Mouse (Mus musculus): ENCODE results near the gene Sec24b. TPM values are rescaled to one million over a fixed set of nuclear protein-coding genes. Genes with fewer than 3 reads are reported as not detected.

Sec24b gene
- total and polyA plus RNA-seq, 3 experiments: 29.8 to 33.2 (median 30.8) TPM

DNA sequence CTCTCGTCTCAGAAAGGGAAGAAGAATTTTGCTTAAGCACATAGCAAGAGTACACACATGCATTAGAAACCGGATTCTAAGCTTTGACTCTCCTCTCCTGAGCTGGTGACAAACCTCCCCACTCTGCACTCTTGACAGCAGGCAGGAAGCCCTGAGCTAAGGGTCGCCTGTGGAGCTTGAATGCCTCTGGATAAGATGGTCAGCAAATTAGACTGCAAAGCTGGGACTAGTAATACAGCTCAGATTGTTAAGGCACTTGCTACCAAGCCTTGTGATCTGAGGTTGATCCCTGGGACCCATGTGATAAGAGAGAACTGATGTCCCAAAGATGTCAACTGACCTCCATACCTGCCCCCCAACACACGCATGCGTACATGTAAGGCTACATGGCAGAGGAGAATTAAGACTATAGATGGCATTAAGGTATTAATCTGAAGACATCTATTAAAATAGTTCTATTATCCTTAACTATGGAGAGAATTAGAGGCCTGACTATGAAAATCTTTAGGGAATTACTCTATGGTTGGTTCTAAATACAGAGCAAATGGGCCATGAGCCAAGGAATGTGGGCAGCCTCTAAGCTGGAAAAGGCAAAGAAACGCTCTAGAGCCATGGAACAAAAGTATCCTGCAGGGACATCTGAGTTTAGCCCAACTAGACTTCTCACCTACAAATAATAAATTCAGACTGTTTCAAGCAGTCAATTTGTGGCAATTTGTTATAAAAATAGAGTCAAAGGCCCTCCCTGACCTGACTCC lies 8.6 kb downstream of the Sec24b start:
- DNase-seq: no peak
- Histone ChIP-seq H3K79me2 (replicated peaks; ENCODE audit: control insufficient read depth, insufficient read depth, low read length) (peaks cover 16% of the 10 kb centered on the region), H3K36me3 (ENCODE audit: control insufficient read depth, insufficient read depth, low read length) (peaks cover 17% of the 10 kb centered on the region), H3K9ac (ENCODE audit: low read depth, low read length) (no peak overlapping the region), H3K4me1 (ENCODE audit: control insufficient read depth, insufficient read depth, low read length) (peaks cover 26% of the 10 kb centered on the region), H3K27me3 (ENCODE audit: control insufficient read depth, insufficient read depth, low read length) (no peaks in the 10 kb centered on the region), H3K27ac (peak overlapping the region; percentile 10; the same call in 1 of the 2 replicates), H3K4me3 (no peak overlapping the region)
- no peak for TF ChIP-seq CTCF (IDR thresholded peaks at IDR 0.05)
- 48% methylated on average over 6 of the region's 6 CpGs for WGBS
- intact Hi-C loops (cut with DNase I): loop anchor here (10.0 kb wide), 1 partner anchor 328 kb away; no protein-coding TSS in a partner anchor

DNA sequence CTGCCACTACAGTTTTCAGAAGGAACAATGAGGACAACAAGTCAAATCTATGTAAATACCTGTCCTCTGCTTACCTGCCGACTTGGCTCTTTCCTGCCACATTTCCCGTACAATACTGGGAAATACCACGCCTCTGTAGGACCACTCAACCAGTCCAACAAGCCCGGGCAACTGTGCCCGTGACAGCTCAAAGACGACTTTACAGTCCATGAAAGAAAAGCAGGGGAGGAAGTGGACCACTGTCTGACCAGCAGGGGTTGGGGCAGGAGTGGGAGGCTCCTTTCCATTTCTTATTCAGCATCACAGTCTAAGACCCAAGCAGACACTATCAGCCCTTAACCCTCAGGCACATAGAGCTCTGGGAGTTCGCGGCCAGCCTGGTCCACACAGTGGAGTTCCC lies 9.2 kb downstream of the Sec24b start:
- Histone ChIP-seq H3K27ac (no peak overlapping the region), H3K4me3 (no peak overlapping the region), H3K4me1 (ENCODE audit: control insufficient read depth, insufficient read depth, low read length) (peaks cover 23% of the 10 kb centered on the region), H3K9ac (ENCODE audit: low read depth, low read length) (no peak overlapping the region), H3K27me3 (ENCODE audit: control insufficient read depth, insufficient read depth, low read length) (no peaks in the 10 kb centered on the region), H3K36me3 (ENCODE audit: control insufficient read depth, insufficient read depth, low read length) (peaks cover 17% of the 10 kb centered on the region), H3K79me2 (replicated peaks; ENCODE audit: control insufficient read depth, insufficient read depth, low read length) (peaks cover 16% of the 10 kb centered on the region)
- 69% methylated on average over 8 of the region's 8 CpGs for WGBS
- no peak for DNase-seq
- TF ChIP-seq CTCF (IDR thresholded peaks at IDR 0.05): no peak
- no peak for TF ChIP-seq EP300 (IDR thresholded peaks at IDR 0.05; ENCODE audit: insufficient read depth, low read depth, low read length)
- TF ChIP-seq POLR2A (IDR thresholded peaks at IDR 0.05; ENCODE audit: insufficient read depth, low read depth, low read length): no peak
- intact Hi-C loops (cut with DNase I): loop anchor here (10.0 kb wide), 1 partner anchor 327 kb away; no protein-coding TSS in a partner anchor

DNA sequence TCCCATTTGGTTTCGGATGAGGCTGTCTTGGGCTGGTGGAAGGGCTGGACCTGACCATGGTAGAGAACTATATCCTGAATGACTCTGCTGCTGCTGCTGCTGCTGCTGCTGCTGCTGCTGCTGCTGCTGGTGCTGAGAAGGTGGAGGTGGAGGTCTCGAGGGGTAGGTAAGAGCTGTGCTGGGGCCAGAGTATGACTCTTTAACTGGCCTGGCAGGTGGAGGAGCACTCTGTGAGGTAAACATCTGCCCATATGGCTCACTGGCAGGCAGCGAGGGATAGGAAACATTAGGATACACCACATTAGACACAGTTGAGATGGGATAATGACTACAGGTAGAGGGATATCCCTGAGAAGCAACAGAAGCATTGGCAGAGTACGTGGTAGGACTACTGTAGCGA lies 20.6 kb downstream of the Sec24b start:
- Histone ChIP-seq H3K4me1 (ENCODE audit: control insufficient read depth, insufficient read depth, low read length) (no peaks in the 10 kb centered on the region; the same call in none of the 2 replicates), H3K9ac (ENCODE audit: low read depth, low read length) (no peak overlapping the region), H3K79me2 (replicated peaks; ENCODE audit: control insufficient read depth, insufficient read depth, low read length) (peaks cover 13% of the 10 kb centered on the region), H3K4me3 (no peak overlapping the region), H3K36me3 (ENCODE audit: control insufficient read depth, insufficient read depth, low read length) (peaks cover 7% of the 10 kb centered on the region), H3K27me3 (ENCODE audit: control insufficient read depth, insufficient read depth, low read length) (no peaks in the 10 kb centered on the region), H3K27ac (no peak overlapping the region)
- no peak for DNase-seq
- intact Hi-C loops (cut with DNase I): no loop called here
- 95% methylated on average over 5 of the region's 5 CpGs for WGBS
- TF ChIP-seq EP300 (IDR thresholded peaks at IDR 0.05; ENCODE audit: insufficient read depth, low read depth, low read length) (no peak), POLR2A (IDR thresholded peaks at IDR 0.05; ENCODE audit: insufficient read depth, low read depth, low read length) (no peak), CTCF (IDR thresholded peaks at IDR 0.05) (no peak)

DNA sequence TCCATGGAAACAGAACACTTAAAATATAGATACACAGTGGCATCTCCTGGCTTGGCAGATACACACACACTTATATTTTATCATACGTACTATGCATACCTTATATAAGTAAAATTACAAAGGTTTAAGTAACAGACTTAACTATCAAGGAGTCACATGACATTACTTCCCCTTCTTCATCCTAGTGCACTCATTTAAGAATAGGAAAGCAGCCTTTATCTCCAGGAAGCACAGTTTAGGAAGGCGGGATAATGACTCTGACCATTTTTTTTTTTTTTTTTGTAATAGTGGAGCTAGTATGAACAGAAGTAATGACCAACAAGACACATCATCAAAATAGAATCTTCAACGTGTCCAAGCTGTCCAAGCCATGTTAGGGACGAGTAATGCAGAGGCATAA lies 21.3 kb downstream of the Sec24b start:
- intact Hi-C loops (cut with DNase I): no loop called here
- Histone ChIP-seq H3K79me2 (replicated peaks; ENCODE audit: control insufficient read depth, insufficient read depth, low read length) (peaks cover 17% of the 10 kb centered on the region), H3K4me1 (ENCODE audit: control insufficient read depth, insufficient read depth, low read length) (no peaks in the 10 kb centered on the region; the same call in none of the 2 replicates), H3K4me3 (no peak overlapping the region), H3K27me3 (ENCODE audit: control insufficient read depth, insufficient read depth, low read length) (no peaks in the 10 kb centered on the region), H3K9ac (ENCODE audit: low read depth, low read length) (no peak overlapping the region), H3K27ac (no peak overlapping the region), H3K36me3 (ENCODE audit: control insufficient read depth, insufficient read depth, low read length) (peaks cover 7% of the 10 kb centered on the region)
- WGBS: 68% methylated on average over 4 of the region's 4 CpGs
- TF ChIP-seq EP300 (IDR thresholded peaks at IDR 0.05; ENCODE audit: insufficient read depth, low read depth, low read length) (no peak), POLR2A (IDR thresholded peaks at IDR 0.05; ENCODE audit: insufficient read depth, low read depth, low read length) (no peak), CTCF (IDR thresholded peaks at IDR 0.05) (no peak)
- no peak for DNase-seq

DNA sequence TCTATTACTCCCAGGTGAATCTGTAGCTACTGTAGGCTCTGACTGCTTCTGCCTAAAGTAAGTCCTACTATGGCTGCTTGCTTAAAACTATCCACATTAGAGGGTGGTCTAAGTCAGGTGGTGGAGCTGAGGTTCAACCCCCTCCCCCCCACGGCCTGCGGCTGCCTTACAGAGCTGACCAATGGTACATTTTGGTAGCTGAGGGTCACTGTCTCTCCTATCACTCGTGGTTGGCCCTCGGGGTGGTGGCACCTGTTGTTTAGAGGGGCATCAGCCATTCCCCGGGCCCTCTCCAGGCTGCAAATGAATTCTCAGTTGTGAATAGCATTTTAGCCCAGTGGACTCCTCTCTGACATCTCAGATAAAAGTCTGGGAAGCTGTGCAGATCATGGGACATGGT lies 32.6 kb downstream of the Sec24b start:
- TF ChIP-seq POLR2A (IDR thresholded peaks at IDR 0.05; ENCODE audit: insufficient read depth, low read depth, low read length) (no peak), EP300 (IDR thresholded peaks at IDR 0.05; ENCODE audit: insufficient read depth, low read depth, low read length) (no peak), CTCF (IDR thresholded peaks at IDR 0.05) (no peak)
- no peaks in the 10 kb centered on the region for H3K4me1 ChIP-seq (ENCODE audit: control insufficient read depth, insufficient read depth, low read length)
- intact Hi-C loops (cut with DNase I): no loop called here
- no peak overlapping the region for H3K4me3 ChIP-seq
- no peaks in the 10 kb centered on the region for H3K27me3 ChIP-seq (ENCODE audit: control insufficient read depth, insufficient read depth, low read length)
- no peak overlapping the region for H3K9ac ChIP-seq (ENCODE audit: low read depth, low read length)
- H3K27ac ChIP-seq: no peak overlapping the region
- WGBS: 85% methylated on average over 5 of the region's 5 CpGs
- no peak for DNase-seq
- no peaks in the 10 kb centered on the region for H3K36me3 ChIP-seq (ENCODE audit: control insufficient read depth, insufficient read depth, low read length)
- no peaks in the 10 kb centered on the region; the same call in none of the 2 replicates for H3K79me2 ChIP-seq (replicated peaks; ENCODE audit: control insufficient read depth, insufficient read depth, low read length)

DNA sequence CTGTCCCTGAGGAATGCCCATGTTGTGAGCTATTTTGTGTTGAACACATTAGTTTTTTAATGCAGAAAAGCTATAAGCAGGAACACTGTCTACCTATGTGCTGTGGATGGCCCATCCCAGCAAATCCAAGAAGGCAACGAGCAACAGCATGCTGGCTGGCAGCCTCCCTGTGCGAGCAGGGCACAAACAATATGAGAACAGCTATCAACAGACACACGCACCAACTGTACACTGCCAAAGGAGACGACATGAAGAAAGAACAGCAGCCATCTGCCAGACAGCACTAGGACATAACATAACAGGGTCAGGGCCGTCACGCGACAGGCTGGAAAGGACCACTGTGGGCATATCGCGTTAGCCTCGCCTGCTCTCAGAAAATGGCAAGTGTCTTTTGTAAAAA lies 35.2 kb downstream of the Sec24b start:
- Histone ChIP-seq H3K27ac (no peak overlapping the region), H3K27me3 (ENCODE audit: control insufficient read depth, insufficient read depth, low read length) (no peaks in the 10 kb centered on the region), H3K9ac (ENCODE audit: low read depth, low read length) (no peak overlapping the region), H3K79me2 (replicated peaks; ENCODE audit: control insufficient read depth, insufficient read depth, low read length) (no peaks in the 10 kb centered on the region; the same call in 1 of the 2 replicates), H3K4me1 (ENCODE audit: control insufficient read depth, insufficient read depth, low read length) (no peaks in the 10 kb centered on the region), H3K36me3 (ENCODE audit: control insufficient read depth, insufficient read depth, low read length) (no peaks in the 10 kb centered on the region), H3K4me3 (no peak overlapping the region)
- DNase-seq: no peak
- intact Hi-C loops (cut with DNase I): no loop called here
- 75% methylated on average over 10 of the region's 10 CpGs for WGBS
- no peak for TF ChIP-seq EP300 (IDR thresholded peaks at IDR 0.05; ENCODE audit: insufficient read depth, low read depth, low read length)
- no peak for TF ChIP-seq CTCF (IDR thresholded peaks at IDR 0.05)
- no peak for TF ChIP-seq POLR2A (IDR thresholded peaks at IDR 0.05; ENCODE audit: insufficient read depth, low read depth, low read length)

Measured in heart, adult 2 months (tissue).